Mouse (Mus musculus) ES-Bruce4 (cell line): ENCODE data around the gene Hoxa9. TPM values are rescaled to one million over a fixed set of nuclear protein-coding genes. Genes with fewer than 3 reads are reported as not detected.
A peak's percentile ranks its signal among the peaks of the same experiment; 100 is the strongest.

Source experiments
- H3K27ac ChIP-seq: 2 replicates; pipeline ENCODE4 v1.5.1; 2012; ENCODE audit warnings: low read length, inconsistent platforms; ENCODE audit not compliant: insufficient read depth
- H3K27me3 ChIP-seq: 2 replicates; pipeline ENCODE4 v1.6.1; 2012; ENCODE audit warnings: mild to moderate bottlenecking, low read length, inconsistent platforms; ENCODE audit not compliant: control insufficient read depth, poor library complexity, insufficient read depth, severe bottlenecking
- H3K36me3 ChIP-seq: 2 replicates; pipeline ENCODE4 v1.6.1; 2012; ENCODE audit warnings: inconsistent platforms, mild to moderate bottlenecking, low read length, moderate library complexity; ENCODE audit not compliant: control insufficient read depth, poor library complexity, insufficient read depth, severe bottlenecking
- H3K4me1 ChIP-seq: one replicate; pipeline ENCODE4 v1.8.1; 2011; ENCODE audit warnings: low read length; ENCODE audit not compliant: control insufficient read depth, insufficient read depth
- H3K4me3 ChIP-seq: 2 replicates; pipeline ENCODE4 v1.5.1; 2011; ENCODE audit warnings: low read depth, mild to moderate bottlenecking, low read length
- H3K9ac ChIP-seq: 2 replicates; pipeline ENCODE4 v1.6.1; 2012; ENCODE audit warnings: low read depth, mild to moderate bottlenecking, inconsistent platforms; ENCODE audit not compliant: poor library complexity, severe bottlenecking
- H3K9me3 ChIP-seq: replicated peaks from 2 replicates; pipeline ENCODE4 v1.6.1; 2012; ENCODE audit warnings: mild to moderate bottlenecking, low read length, inconsistent platforms; ENCODE audit not compliant: control insufficient read depth, poor library complexity, insufficient read depth, severe bottlenecking
- CTCF ChIP-seq: IDR thresholded peaks from one replicate; pipeline ENCODE4 v1.8.1; 2011; ENCODE audit warnings: low read depth, low read length
- EP300 ChIP-seq: IDR thresholded peaks from 2 replicates; pipeline ENCODE4 v1.6.1; 2011; ENCODE audit warnings: low read depth, low read length; ENCODE audit not compliant: insufficient read depth
- POLR2A ChIP-seq: IDR thresholded peaks from one replicate; pipeline ENCODE4 v1.8.1; 2011; ENCODE audit warnings: low read length; ENCODE audit not compliant: insufficient read depth
- polyA plus RNA-seq: library from polyadenylated mRNA; stranded (reverse); fragments of >200 nt; gene quantifications from 2 replicates; pipeline ENCODE4 v1.2.4, GENCODE M21; 2011; ENCODE audit warnings: low read depth; ENCODE audit not compliant: missing spikeins, insufficient read depth, insufficient read length

Gene Hoxa9
- polyA plus RNA-seq, 1 experiment: not detected

DNA sequence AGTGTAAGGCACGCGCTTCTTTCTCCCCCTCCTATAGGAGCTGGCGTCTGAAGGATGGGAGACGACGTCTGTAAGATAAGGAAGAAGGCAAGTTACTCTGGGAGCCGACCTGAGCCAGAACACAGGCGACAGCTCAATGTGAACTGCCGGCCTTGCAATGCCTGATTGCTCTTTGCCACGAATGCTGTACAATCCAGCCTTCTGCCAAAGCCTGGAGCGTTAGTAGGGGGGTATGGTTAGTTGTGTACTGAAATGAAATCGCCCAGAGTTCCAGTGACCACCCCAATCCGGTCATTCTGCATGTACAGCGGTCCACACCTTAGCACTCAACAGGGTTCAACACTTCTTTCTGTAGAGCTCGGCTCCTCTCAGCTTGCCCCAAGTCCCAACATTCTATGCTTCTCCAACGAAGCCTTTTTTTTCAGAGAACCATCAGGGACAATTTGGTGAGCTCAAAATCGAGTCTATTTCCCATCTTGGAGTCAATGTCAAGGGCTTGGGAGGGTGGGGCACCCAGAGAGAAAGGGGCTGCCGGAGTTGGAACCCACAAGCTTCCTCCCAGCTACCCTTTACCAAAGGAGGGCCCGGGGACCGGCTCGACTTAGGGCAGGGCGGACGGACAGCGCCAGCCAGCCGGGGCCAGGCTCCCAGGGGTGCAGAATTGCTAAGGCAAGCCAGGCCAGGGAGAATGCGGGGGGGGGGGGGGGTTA, 28.3 kb upstream of the Hoxa9 start:
- no peak overlapping the region for H3K4me3 ChIP-seq
- no peak overlapping the region for H3K27ac ChIP-seq
- peak overlapping the region; percentile 85 for H3K9ac ChIP-seq
- no peaks in the 10 kb centered on the region for H3K36me3 ChIP-seq
- no peaks in the 10 kb centered on the region for H3K9me3 ChIP-seq
- no peak for TF ChIP-seq EP300
- no peak for TF ChIP-seq POLR2A
- no peak for TF ChIP-seq CTCF
- H3K27me3 ChIP-seq: peaks cover 49% of the 10 kb centered on the region
- no peaks in the 10 kb centered on the region for H3K4me1 ChIP-seq

DNA sequence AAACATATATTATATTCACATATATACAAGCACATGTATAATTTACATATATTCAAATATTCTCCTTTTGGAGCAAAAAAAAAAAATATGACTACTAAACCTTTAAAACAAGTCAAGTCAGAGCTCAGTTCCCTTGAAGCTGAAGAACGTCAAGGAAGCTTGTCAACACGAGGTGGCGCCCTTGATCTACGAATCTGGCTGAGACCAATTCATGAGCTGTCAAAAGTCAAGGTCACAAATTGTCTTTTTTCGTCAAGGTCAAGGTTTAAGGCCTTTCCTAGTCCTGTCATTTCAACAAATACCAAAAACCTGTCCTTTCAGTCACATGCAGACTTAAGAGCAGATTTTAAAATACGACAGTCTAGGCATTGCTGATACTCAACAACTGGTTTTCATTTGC, 26.1 kb upstream of the Hoxa9 start:
- Histone ChIP-seq H3K36me3 (no peaks in the 10 kb centered on the region), H3K4me1 (no peaks in the 10 kb centered on the region), H3K4me3 (no peak overlapping the region), H3K9me3 (no peaks in the 10 kb centered on the region), H3K27me3 (peaks cover 51% of the 10 kb centered on the region), H3K27ac (no peak overlapping the region), H3K9ac (no peak overlapping the region)
- TF ChIP-seq CTCF (peak; percentile 37), EP300 (no peak)

DNA sequence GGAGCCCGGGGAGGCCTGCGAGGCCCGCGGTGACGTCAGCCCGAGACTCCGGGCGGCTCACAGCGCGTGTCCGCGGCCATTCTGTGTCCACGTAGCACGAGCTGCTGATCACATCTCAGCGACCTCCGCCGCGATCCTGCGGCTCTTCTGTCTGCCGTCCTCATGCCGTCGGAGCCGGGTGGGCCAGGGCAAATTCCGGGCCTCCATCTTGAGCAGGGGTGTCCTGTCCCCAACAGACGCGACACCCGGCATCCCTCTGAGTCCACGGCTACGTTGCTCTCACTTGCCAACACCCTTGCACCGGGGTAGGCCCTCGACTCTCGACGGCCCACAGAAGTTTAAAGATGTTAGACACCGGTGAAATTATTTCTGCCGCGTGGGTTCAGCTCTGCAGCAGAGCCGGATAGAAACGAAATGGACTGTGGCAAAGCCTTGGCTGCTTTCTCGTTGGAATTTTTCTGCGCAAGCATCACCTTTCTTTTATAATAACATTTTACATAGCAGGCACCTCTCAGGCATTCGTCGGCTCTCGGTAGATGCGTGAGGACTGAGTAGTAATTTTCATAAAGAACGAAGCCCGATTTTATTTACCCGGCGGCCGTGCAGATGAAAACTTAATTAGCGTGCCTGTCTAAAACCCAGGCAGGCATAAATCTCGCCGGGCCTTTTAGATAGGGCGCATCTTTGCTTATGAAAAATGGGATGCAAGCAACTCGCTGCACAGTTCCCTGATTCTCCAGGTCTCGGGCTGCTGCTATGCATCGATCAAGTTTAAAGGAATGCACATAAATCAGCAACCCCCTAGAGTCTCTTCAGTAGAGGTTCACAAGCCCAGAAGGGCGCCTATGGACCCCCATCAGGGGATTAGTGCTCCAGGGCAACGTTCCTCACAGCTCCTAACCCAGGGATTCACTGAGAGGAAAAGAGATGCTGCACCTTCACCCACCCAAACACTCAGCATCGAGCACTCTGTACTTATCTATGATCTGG, 22.9 kb upstream of the Hoxa9 start:
- 0 out of 2 replicates have a peak overlapping the region, but pooled peaks have one; percentile 27 for H3K4me3 ChIP-seq
- no peaks in the 10 kb centered on the region for H3K36me3 ChIP-seq
- H3K4me1 ChIP-seq: no peaks in the 10 kb centered on the region
- H3K9ac ChIP-seq: no peak overlapping the region
- no peak overlapping the region for H3K27ac ChIP-seq
- TF ChIP-seq CTCF: no peak
- TF ChIP-seq EP300: no peak
- TF ChIP-seq POLR2A: no peak
- no peaks in the 10 kb centered on the region for H3K9me3 ChIP-seq
- H3K27me3 ChIP-seq: peaks cover 43% of the 10 kb centered on the region

DNA sequence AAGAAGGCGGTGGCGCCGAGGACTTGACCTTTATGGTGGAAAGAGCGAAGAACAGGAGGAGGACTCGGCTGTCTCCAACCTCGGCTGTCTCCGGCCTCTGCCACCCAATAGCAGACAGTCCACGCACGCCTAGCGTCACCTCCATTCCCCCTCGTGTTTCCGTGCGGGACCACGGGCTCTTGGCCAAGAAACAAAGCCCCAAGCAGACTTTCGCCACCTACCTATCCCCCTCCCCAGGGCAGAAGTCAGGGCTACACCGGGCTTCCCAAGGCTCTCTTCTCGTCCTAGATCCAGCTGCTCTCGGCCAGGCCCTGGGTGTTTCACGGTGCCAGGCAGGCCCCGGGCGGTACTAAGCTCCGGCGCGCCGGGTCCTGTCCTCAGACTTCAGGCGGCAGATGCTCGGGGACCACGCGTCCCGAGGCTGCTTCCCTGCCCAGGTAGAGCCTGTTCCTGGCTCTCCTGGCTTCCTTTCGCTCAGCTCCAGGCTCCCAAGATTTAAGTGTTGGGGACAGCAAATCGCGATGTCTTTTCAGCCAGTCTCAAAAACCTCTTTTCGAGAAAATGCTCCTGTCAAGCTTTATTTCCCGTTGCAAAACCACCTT, 22.0 kb upstream of the Hoxa9 start:
- H3K9me3 ChIP-seq: no peaks in the 10 kb centered on the region
- TF ChIP-seq POLR2A (no peak), CTCF (no peak), EP300 (no peak)
- H3K4me3 ChIP-seq: no peak overlapping the region
- H3K36me3 ChIP-seq: no peaks in the 10 kb centered on the region
- no peak overlapping the region for H3K27ac ChIP-seq
- no peak overlapping the region for H3K9ac ChIP-seq
- peaks cover 45% of the 10 kb centered on the region for H3K27me3 ChIP-seq
- H3K4me1 ChIP-seq: no peaks in the 10 kb centered on the region

DNA sequence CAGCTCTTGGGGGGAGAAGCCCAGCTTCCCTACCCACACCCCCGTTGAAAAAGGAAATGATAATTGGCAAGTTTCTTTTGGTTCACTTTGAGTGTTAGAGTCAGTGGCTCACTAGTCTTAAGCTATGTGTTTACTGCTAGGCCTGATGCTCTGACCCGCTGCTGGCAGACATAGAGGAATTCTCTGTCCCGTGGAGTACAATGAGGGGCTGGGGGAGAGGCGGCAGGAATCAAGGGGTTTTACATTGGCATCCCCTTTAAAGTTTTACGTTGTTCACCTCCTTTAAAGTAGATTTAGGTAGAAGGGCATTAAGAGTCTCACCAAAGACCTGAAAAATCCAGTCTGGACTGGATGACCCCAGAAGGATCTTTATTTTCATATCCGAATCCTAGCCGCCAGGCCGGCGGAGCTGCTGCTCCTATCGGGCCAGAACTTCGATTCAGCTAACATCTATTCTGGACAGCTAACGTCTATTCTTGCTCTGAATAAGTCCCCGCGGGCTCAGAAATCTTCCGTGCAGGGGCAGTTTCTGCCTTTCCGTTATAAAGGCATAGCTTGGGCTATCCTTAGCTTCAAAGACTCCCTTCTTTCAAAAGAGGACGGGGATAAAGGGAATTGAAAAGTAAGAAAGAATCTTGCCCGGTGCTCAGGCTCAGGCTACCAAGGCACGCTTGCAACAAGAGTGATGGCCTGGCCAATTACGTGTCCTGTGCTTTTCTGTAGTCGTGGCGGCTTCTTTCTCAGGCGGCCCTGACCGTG, 21.3 kb upstream of the Hoxa9 start:
- Histone ChIP-seq H3K36me3 (no peaks in the 10 kb centered on the region), H3K27ac (no peak overlapping the region), H3K4me1 (no peaks in the 10 kb centered on the region), H3K27me3 (peaks cover 49% of the 10 kb centered on the region), H3K4me3 (no peak overlapping the region), H3K9me3 (no peaks in the 10 kb centered on the region), H3K9ac (no peak overlapping the region)
- TF ChIP-seq POLR2A: no peak
- no peak for TF ChIP-seq CTCF
- TF ChIP-seq EP300: no peak
